Mouse (Mus musculus) adrenal gland, postnatal 0 days (tissue): ENCODE results near the gene Fam174b. TPM values are rescaled to one million over a fixed set of nuclear protein-coding genes. Genes with fewer than 3 reads are reported as not detected.

ENCODE experiments used
- microRNA-seq: library from miRNA; unstranded; fragments of <30 nt; microRNA quantifications from one replicate; pipeline ENCODE4, GENCODE M21; 2016; ENCODE audit warnings: borderline replicate concordance; ENCODE audit not compliant: insufficient number of aligned reads
- polyA plus RNA-seq: library from polyadenylated mRNA; unstranded; fragments of >200 nt; fragmentation: Nextera tagmentation; extraction: Ambion mirVana; gene quantifications from 2 replicates; pipeline ENCODE4 v1.2.1, GENCODE M21; 2015

Fam174b gene
- polyA plus RNA-seq: 12.5 and 18.0 TPM in 2 replicates

GRCm38 (mm10) chr7:73740111-73741035 is at the start of gene Fam174b:
Fam174b (plus strand) TSS chr7:73740302.

Small RNAs within 50 kb of the gene (microRNA-seq; reads per million reads assigned to microRNA genes)
- gene Mir7234: not detected

Other genes starting within 250 kb of the Fam174b start
- gene Chd2, start 198.5 kb upstream of the Fam174b start, polyA plus RNA-seq: 19.9 and 27.4 TPM in 2 replicates